Mouse (Mus musculus) heart, adult 9 months (tissue): Measurements from ENCODE around the gene Gulp1.

Source experiments
- DNase-seq, 2 experiments: peaks; one replicate each; pipeline ENCODE4 v3.0.0; 2022; ENCODE audit warnings: low spot score in 2 of 2

Gene Gulp1

DNA sequence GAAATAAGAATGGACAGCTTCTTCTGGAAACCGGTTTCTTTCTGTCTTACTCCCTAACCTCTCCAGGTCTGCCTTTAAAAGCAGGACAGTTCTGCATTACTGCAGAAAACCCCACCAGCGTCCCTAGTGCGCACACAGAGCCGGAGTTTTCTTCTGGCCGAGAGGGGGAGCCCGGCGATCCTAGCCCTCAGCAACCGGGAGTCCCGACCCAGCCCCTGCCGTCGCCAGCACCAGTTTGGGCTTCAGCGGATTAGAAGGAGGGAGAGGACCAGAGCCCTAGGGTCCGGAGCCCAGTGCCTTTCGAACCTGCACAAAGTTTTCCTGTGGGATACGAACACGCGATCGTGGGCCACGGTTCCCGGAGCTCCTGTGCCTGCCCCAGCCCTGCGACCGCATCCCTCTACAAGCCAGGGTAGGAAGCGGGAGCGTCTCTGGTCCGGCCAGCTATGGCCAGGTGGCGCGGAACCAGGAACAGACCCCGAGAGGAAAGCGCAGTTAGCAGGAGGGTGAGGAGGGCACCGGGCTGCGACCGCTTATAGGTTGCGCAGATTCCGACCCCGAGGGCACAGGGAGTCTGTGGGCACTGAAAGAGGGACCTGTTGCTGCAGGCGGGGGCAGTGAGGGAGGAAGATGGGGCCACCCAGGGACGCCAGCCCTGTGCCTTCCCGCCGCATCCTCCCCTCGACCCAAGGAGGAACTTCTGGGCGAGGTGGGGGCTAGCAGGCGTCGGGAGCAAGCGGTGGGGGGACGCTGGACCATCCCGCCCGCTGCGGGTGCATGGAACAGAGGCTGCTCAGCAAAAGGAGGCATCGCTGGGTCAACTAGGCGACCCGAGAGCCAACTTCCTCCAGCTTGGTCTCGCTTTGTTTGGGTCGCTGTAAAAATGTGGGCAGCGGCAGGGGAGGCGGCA is at the start of gene Gulp1:
Gene Gulp1, plus strand, starts transcription at position 51 of the 910 bp plus-strand sequence.
- DNase-seq: peak; percentile 77

DNA sequence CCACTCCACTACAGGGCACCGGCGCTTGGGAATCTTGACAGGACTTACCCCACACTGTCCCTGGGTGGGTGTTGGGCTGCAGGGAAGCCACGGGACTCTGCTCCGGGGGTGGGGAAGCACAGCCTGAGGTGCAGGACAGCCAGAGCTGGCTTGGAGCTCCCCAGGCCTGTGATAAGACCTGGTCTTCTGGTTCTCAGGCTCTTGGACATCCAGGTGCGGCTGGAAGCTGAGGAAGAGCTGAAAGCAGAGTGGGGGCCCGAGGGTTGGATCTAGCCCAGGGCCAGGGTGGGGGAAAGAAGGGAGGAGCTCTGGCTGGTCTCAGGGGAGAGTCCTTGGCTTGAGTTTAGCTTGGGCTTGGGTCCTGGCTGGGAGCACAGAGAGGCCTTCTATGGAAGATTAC is 1.1 kb upstream of the Gulp1 start:
- no peak for DNase-seq

DNA sequence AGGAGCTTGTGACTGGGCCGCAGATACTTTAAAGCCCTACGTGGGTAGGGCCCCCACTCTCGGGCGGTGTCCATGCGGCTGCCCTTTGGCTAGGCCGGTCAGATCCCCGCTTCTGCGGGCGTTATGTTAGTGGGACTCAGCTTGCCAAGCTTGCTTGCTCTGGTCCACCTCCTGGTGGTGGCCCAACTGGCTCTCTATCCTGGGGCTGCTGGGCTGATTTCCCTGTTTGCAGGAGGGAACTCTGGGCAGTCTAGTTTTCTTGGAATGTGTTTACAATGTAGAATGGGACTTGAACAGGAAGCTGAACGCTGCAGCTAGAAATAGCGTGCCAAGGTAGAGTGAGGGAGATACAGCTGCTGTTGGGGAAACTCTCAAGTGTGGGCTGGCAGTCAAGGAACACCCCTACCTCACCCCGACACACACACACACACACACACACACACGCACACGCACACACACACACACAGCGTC is 1.1 kb downstream of the Gulp1 start:
- DNase-seq: peak; percentile 76

DNA sequence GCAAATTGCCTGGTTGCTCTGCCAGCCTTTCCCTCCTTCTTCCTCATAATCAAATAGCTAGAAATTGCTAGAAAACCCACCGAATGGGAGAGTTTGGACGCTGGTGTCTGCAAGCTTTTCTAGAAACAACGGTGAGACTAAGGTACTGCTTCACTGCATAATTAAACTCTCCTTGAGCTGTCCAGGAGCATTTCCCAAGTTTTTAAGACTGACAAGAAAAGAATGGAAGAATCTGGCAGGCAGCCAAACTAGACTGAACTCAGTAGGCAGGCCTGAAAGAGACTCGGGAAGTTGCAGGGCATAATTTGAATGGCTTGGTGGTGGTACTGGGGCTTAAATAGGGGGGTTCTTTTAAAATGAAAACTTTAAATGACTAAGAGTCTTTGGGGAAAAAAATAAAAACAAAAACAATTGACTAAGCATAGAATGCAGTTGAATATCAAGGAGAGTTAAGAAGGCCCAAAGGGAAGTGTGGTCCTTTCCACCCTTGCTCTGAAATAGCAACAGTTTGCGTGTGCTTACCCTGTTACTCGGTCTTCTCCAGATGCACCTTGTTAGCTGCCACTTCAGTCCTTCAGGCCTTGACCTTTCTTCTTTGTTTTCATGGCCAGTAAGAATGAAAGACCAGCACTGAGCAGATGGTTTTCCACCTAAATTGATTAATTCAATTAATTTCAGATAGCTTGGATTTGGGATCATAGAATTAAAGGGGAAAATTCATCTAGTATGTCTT is 2.0 kb downstream of the Gulp1 start:
- peak; percentile 30 to 41 for DNase-seq

DNA sequence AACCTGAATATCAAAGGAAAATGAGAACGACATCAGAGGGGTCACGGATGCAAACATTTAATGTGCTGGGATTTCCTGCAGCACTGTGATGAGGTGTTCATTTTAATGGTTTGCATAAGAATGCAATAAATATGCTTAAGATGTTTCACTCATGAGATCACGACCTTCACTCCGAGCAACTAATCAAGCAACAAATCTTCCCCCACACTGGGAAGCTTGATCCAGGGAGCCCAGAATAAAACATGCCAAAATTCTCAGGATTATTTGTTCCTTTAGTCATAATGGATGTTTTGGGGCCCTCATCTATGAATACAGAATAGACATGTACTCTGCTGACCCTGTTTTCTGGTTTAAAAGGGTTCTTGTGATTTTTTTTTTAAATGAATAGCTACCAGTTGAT is 16.1 kb downstream of the Gulp1 start:
- DNase-seq: no peak

DNA sequence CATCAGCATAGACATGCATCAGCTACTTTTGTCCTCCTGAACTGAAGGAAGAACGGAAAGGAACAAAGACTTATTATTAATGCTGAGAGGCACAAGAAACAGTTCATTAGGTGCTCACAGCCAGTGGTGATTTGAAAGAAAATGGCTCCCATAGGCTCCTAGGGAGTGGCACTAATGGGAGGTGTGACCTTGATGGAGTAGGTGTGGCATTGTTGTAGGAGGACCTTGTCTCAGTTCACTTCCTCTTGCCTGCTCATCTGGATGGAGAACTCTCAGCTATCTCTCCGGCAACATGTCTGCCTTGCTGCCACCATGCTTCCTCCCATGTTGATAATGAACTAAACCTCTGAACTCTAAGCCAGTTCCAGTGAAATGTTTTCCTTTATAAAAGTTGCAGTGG is 17.0 kb downstream of the Gulp1 start:
- no peak for DNase-seq

DNA sequence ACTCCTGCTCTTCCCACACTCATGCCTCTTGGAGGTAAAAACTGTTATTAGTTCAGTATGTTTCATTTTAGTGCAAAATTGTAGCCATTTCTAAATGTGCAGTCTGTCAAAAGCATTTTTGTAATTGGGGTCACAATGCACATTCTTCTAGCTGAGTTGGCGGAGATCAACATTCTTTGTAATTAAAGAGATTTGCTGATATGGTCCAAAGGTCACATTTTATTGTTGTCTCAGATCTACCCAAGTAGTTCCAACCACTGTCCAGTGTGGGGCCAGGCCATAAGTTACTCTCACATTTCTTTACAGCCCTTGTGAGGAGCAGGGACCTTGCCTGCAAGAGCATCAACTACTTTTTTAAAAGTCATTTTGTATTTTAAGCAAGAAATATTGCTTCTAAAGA is 24.7 kb downstream of the Gulp1 start:
- DNase-seq: peak in 1 of 2 experiments; percentile 5

DNA sequence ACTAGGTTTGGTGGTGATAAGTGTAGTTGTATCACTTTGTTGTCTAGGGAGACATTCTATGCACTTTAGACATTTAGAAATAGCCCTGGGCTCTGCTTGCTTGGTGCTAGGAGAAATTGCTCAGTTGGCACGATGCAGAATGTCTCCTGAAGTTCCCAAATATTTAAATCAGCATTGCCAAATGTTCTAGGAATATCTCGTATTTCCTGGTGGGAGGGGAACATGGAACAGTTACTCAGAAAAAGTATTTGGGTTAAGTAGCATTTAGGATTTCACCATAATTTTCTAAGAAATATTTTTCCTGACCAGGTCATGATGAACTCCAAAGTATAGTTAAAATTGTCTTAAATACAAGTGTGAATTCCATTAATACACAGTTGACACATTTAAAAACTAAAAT is 25.3 kb downstream of the Gulp1 start:
- DNase-seq: no peak

DNA sequence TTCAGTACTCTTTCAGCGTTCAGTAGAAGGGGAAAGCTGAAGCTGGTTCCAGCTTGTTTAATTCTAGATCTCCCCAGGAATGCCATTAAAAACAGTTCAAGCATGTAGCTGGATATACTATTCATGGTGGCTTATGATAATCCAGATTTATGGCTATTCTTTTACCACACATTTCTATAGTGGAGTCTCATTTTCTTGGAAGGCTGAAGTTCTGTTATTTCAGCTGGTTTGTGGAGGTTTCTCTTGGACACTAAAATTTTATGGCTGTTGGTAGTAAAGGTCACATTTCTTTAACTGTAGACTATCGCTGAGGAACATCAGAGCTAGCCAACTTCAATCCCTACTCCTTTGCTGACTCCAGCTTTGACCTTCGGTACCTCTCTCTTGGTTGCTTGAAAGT is 29.1 kb downstream of the Gulp1 start:
- no peak for DNase-seq

DNA sequence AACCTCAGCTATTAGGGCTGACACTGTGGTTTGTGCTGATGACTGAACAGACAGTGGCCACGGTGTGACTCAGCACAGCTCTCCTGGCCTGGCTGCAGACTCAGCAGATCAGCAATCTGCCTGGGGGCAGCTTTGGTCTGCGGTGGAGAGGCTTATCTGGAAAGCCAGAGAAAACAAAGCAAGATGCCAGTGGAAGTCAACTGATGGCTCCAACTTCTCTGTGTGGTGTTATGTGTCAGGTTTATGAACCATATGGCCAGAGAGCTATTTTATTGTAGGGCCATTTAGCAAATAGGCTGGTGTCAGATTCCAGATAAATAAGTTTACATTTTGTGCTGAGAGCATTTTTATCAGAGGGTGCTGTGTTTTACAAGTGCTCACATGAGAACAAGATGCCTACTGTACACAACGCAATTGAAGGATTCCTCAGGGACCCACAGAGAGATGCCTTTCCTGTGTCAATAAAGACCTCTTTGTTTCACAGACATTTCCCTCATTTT is 33.6 kb downstream of the Gulp1 start:
- no peak for DNase-seq

DNA sequence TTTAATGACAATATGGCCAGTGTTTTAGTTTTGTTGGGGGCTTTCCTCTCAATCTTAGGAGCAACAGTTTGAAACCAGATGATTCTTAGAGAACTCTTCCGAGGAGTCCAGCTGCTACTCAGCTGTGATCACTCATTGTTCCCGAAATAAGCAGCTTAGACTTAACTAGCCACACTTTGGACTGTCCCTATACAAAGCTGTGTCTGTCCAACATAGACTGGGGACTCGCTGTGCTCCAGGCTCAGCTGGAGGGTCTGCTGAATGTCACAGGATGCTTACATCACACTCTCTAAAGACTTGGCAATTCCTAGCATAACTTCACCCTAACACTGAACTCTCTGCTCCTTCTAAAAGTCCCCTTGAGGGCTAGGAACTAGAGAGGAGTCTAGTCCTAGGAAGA is 40.4 kb downstream of the Gulp1 start:
- DNase-seq: peak in 1 of 2 experiments; percentile 17

DNA sequence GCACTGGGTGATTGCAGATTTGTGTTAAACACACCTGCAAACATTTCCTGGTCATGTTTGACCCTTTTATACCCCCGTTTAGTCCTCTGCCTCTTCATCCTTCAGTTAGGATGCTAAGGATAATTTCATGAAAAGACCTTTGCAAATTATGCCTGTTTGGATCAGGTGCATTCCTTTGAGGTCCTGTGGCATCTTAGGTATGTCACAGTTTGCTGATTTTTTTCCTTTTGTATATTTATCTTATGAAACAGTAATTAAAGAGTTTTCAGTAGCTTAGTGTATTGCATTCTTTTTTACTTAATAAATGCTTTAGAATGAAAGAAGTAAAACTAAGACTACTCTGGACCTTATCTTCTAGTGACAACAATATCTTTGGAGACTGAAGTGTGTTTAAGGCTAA is 41.8 kb downstream of the Gulp1 start:
- DNase-seq: no peak

DNA sequence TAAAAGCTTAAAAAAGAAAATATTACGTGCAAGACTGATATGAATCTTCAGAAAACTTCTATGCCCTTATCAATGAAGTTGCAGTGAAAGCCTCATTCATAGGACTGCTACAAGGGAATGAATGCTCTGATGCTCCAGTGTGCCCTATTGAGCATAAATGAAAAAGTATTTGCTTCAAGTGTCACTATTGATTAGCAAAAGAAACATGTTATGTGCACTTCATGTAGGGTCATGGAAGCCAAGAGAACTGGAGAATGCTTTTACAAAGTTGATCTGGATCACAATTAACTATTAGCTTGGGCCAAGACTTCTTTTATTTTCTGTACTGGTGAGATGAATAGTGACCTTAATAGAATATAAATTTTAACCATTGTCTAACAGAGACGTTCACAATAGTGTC is 47.0 kb downstream of the Gulp1 start:
- no peak for DNase-seq

DNA sequence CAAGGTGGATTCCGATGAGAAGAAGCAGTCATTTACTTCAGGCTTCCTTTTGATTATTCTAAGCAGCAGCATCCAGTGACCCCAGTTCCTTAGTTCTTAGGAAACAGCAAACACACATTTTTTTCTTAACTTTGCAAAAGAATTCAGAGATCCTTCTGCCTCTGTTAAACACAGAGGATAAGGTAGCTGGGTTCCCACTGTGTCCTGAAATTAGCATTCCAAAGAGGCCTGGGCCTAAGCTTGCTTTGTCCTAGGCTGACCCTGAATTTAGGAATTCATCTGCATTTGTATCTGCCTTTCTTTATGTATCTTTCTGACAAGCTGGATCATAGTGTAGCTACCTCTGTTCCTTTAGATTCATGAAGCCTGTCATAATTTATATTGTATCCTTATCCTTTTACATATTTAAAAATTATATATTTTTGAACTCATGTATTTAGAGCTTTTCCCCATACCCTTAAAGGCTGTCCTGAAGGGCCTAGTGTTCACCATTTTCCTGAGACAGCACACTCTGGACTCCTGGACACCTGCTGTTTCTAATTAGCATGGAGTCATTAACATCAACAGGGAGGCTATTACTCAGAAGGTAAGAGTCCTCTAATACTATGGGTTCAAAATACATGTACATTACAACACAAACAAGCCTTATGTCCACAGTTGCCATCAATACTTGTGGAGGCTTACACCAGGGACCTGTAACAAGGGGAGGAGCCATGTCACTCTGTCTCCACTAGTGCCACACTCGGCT is 62.2 kb downstream of the Gulp1 start:
- DNase-seq: no peak

DNA sequence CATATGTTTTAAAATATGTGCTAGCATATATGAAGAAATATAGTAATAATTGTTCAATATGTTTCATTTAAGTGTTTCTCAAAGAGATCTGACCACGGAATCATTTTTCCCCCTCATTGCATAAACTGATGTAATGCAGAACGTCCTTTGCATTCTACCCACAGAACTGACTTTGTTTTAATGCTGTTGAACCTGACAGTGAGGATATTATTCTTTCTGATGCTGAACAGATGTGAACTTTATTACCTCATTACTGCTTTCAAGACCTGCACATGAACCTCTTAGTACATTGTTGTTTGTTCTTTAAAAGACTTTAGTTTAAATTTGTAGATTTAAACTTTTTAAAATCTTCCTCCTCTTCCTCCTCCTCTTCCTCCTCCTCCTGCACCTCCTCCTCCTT is 67.4 kb downstream of the Gulp1 start:
- no peak for DNase-seq

DNA sequence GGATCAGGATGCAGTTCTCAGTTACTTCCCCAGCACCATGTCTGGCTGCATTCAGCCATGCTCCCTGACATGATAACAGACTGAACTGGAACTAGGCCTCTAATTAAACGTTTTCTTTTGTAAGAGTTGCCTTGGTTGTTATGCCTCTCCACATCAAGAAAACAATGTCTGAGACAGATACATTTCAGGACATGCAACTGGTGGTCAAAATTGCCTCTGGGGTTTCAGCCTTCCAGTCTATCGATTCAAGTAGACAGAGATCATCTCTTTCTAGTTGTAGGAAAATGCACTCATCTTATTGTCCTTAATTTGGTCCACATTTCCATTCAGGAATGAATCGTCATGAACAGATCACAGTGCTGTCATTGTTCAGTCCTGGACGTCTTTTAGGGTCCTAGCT is 83.2 kb downstream of the Gulp1 start:
- no peak for DNase-seq

DNA sequence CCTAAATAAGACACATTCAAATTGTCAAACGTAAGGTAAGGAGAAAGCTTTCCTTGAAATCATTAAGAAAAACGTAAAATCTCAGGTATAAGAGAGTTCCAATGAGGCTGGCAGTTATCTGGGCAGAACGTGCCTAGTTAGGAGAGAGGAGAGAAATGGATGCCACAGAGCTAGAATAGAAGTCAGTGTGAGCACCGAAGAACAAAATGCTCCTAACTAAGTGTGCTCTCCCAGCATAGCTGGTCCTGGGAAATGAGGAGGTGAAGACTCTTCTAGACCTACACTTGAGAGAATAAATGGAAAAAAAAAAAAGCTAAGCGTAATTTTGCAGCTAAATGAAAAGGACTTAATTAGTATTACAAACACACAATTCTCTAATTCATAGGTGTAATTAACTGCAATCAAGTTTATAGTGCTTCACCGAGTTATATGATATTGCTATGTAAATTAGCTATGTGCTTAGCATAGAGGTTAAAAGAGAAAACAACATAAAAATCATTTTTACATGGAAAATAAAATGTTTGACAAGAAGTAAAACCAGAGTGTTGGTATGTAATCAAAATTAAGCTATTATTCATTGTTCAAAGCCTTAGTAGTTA is 94.5 kb downstream of the Gulp1 start:
- no peak for DNase-seq

DNA sequence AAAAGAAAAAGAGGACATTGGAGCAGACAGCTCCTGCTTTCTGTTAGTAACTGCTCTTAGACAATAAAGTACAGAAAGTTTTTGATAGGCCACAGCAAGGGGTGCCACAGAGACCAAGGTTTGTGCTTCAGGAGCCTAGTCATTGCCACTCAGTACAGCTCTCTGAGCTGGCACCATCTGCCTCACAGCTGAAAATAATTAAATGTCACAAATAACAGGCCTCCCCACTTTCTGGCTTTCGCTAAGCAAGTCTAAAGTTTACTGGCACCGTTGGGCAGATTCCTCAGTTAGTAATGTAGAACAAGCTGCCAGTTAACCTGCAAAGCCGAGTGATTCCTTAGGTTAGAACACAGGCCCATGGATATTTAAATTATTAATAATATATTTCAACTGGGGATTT is 127.7 kb downstream of the Gulp1 start:
- DNase-seq: no peak

DNA sequence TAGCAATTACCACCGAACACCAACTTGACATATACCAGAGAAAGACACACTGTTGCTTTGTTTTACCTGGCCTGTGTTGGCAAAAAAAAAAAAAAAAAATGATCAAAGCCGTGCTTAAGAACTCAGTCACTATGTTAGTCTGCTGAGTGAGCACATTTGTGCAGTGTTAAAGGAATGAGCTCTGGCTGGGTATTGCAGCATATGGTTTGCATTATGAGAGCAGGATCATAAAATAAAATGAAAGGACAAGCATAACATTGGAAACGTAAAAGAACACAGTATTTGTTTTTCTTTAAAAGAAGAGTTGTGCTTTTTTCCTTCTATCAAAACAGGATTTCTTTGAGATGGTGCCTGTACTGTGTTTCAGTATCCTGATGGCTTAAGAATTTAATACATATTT is 128.1 kb downstream of the Gulp1 start:
- DNase-seq: no peak

DNA sequence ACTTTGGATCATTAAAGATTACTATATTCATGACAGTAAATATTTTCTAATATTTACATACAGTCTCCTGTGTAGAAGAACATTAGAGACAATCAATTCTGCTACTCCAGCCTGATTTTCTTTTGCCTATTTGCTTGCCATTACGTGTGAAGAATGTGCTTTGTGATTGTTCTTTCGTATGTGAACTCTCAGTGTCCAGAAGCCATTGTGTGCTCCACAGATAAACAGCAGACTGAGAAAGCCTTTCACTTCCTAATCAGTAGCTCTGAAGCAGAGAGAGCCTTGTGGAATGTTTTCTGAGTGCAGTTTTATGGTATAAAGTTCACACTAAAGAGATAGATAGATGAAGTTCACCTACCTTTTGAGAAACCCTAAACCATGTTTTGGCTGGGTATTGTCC is 131.2 kb downstream of the Gulp1 start:
- DNase-seq: no peak

DNA sequence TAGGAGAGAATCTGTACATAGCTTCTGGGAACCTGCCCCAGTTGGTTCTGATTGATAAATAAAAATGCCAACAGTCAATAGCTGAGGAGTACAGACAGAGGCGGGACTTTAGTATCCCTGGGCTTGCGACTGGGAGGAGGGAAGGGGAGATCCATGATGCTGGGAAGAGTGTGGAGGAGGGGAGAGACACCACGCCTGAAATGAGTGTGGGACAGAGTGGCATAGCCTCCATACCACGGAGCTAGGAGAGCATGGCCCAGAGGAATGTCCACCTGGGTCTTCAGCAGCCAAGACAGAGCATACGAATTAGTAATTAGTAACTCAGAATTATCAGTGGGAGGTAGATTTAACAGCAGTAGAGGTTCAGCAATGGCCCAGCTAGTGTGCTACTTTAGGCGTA is 132.4 kb downstream of the Gulp1 start:
- DNase-seq: no peak
